Mouse (Mus musculus) MEL (cell line): ENCODE data around the gene Dusp8.

Source experiments
- CHD1 ChIP-seq: IDR thresholded peaks from 2 replicates; pipeline ENCODE4 v1.6.1; 2012; ENCODE audit warnings: low read depth, mild to moderate bottlenecking, inconsistent platforms, low read length, improper control_type of control experiment
- CTCF ChIP-seq, 3 experiments: IDR thresholded peaks in 2 of 3; conservative IDR thresholded peaks in 1 of 3; 2 replicates each; pipeline ENCODE4 v1.5.1; 2011 to 2012; ENCODE audit warnings: low read length in 3 of 3, low read depth in 2 of 3, mild to moderate bottlenecking in 2 of 3, improper control_type of control experiment in 1 of 3, inconsistent platforms in 1 of 3, mixed read lengths in 1 of 3, moderate library complexity in 1 of 3; ENCODE audit not compliant: control insufficient read depth in 1 of 3, insufficient read depth in 1 of 3, poor library complexity in 1 of 3, severe bottlenecking in 1 of 3
- GATA1 ChIP-seq: IDR thresholded peaks from 2 replicates; pipeline ENCODE4 v1.6.1; 2011; ENCODE audit warnings: low read depth, low read length, improper control_type of control experiment
- HCFC1 ChIP-seq: IDR thresholded peaks from 2 replicates; pipeline ENCODE4 v1.6.1; 2012; ENCODE audit warnings: low read depth, mild to moderate bottlenecking, inconsistent platforms, low read length, improper control_type of control experiment, moderate library complexity
- JUND ChIP-seq: IDR thresholded peaks from 2 replicates; pipeline ENCODE4 v1.6.1; 2011; ENCODE audit warnings: low read depth, mild to moderate bottlenecking, improper control_type of control experiment, low read length
- NELFE ChIP-seq: IDR thresholded peaks from 2 replicates; pipeline ENCODE4 v1.6.1; 2011; ENCODE audit warnings: low read depth, low read length, improper control_type of control experiment
- POLR2A ChIP-seq, 2 experiments: IDR thresholded peaks; 2 replicates each; pipeline ENCODE4 v1.6.1; 2011 to 2012; ENCODE audit warnings: low read length in 2 of 2, mild to moderate bottlenecking in 2 of 2, control low read depth in 1 of 2, improper control_type of control experiment in 1 of 2, low read depth in 1 of 2, moderate library complexity in 1 of 2; ENCODE audit not compliant: control insufficient read depth in 1 of 2, insufficient read depth in 1 of 2, poor library complexity in 1 of 2
- RCOR1 ChIP-seq: IDR thresholded peaks from 2 replicates; pipeline ENCODE4 v1.6.1; 2012; ENCODE audit warnings: low read depth, mild to moderate bottlenecking, inconsistent platforms, low read length, improper control_type of control experiment
- USF1 ChIP-seq: IDR thresholded peaks from 2 replicates; pipeline ENCODE4 v1.6.1; 2014; ENCODE audit warnings: low read depth, mild to moderate bottlenecking, inconsistent platforms, low read length, improper control_type of control experiment, moderate library complexity
- ZC3H11A ChIP-seq: IDR thresholded peaks from 2 replicates; pipeline ENCODE4 v1.6.1; 2012; ENCODE audit warnings: low read depth, mild to moderate bottlenecking, inconsistent platforms, low read length, improper control_type of control experiment
- ZMIZ1 ChIP-seq: IDR thresholded peaks from 2 replicates; pipeline ENCODE4 v1.6.1; 2012; ENCODE audit warnings: low read depth, mild to moderate bottlenecking, inconsistent platforms, low read length, improper control_type of control experiment, moderate library complexity

- no peak for TF ChIP-seq POLR2A (IDR thresholded peaks at IDR 0.05; ENCODE audit: control insufficient read depth in 1 of 2, insufficient read depth in 1 of 2, low read depth in 1 of 2, low read length in 2 of 2, poor library complexity in 1 of 2)
- TF ChIP-seq USF1, result no peak
- TF ChIP-seq CHD1, result no peak
- no peak for TF ChIP-seq NELFE
- no peak for TF ChIP-seq CTCF (IDR thresholded peaks at IDR 0.05 in 2 of 3, conservative IDR thresholded peaks at IDR 0.05 in 1 of 3; ENCODE audit: control insufficient read depth in 1 of 3, insufficient read depth in 1 of 3, low read depth in 2 of 3, low read length in 3 of 3, poor library complexity in 1 of 3, severe bottlenecking in 1 of 3)
- no peak for TF ChIP-seq RCOR1
- no peak for TF ChIP-seq GATA1
- no peak for TF ChIP-seq JUND
- TF ChIP-seq ZC3H11A, result no peak
- no peak for TF ChIP-seq ZMIZ1
- TF ChIP-seq HCFC1, result no peak
Observed at GRCm38 (mm10) chr7:142091848-142092247, 3.8 kb downstream of the Dusp8 start.
